Mouse (Mus musculus) small intestine, adult 2 months (tissue): ENCODE measurements around the gene Fam160a1.

Experiments used
- CTCF ChIP-seq: fragments of 200-500 bp; IDR thresholded peaks from 2 replicates; pipeline ENCODE4 v1.5.1; 2012; ENCODE audit warnings: low read depth, mild to moderate bottlenecking, control low read depth, inconsistent platforms, low read length, moderate library complexity, mixed read lengths; ENCODE audit not compliant: insufficient replicate concordance, insufficient read length; ENCODE audit errors: extremely low read depth
- POLR2A ChIP-seq: fragments of 200-500 bp; IDR thresholded peaks from 2 replicates; pipeline ENCODE4 v1.6.1; 2012; ENCODE audit warnings: low read depth, mild to moderate bottlenecking, control low read depth, inconsistent platforms, low read length, moderate library complexity

- no peak for TF ChIP-seq CTCF
- no peak for TF ChIP-seq POLR2A
Measured at GRCm38 (mm10) chr3:85644814-85645213, 172.3 kb downstream of the Fam160a1 start.
